Mouse (Mus musculus) heart, postnatal 36 days (tissue): ENCODE results near the gene Kitl. TPM values are rescaled to one million over a fixed set of nuclear protein-coding genes. Genes with fewer than 3 reads are reported as not detected.

Experiments
- DNase-seq, 2 experiments: peaks; one replicate each; pipeline ENCODE4 v3.0.0; 2021 to 2022
- intact Hi-C: fragments of 180-260 bp; cut with DNase I; formaldehyde crosslinking; loops from one replicate; pipeline ENCODE4 v1.15.1; 2025
- microRNA-seq, 2 experiments: library from miRNA; unstranded; fragments of <30 nt; microRNA quantifications; one replicate each; pipeline ENCODE4 v1.2.0; 2021; ENCODE audit warnings: borderline number of aligned reads in 2 of 2
- total RNA-seq, 2 experiments: library from RNA; stranded (reverse); gene quantifications; 2 replicates each; pipeline ENCODE4 v1.2.3; 2021

The Kitl gene
- total RNA-seq, 2 experiments from 2014 or later, result 60.9 to 70.1 TPM

GRCm38 (mm10) chr10:100066374-100066773 lies 50.9 kb downstream of the Kitl start:
- no peak for DNase-seq
- intact Hi-C loops, result no loop called here

- DNase-seq, result no peak
- intact Hi-C loops, result no loop called here
These were observed 57.2 kb downstream of the Kitl start for GRCm38 (mm10) chr10:100072641-100073040.

GRCm38 (mm10) chr10:100073092-100073491 lies 57.7 kb downstream of the Kitl start:
- intact Hi-C loops, result no loop called here

GRCm38 (mm10) chr10:100101115-100101514 lies 85.7 kb downstream of the Kitl start:
- intact Hi-C loops, result loop anchor here (5.0 kb wide), 1 partner anchor 71 kb away; no protein-coding TSS in a partner anchor
- no peak for DNase-seq

More at GRCm38 (mm10) chr10:100073092-100073491, 57.7 kb downstream of the Kitl start:
- DNase-seq, result no peak

GRCm38 (mm10) chr10:100111209-100111608 lies 95.8 kb downstream of the Kitl start:
- intact Hi-C loops, result no loop called here
- DNase-seq, result no peak

GRCm38 (mm10) chr10:100115570-100115969 lies 100.1 kb downstream of the Kitl start:
- DNase-seq, result no peak
- intact Hi-C loops, result no loop called here

GRCm38 (mm10) chr10:100124452-100124851 lies 109.0 kb downstream of the Kitl start:
- intact Hi-C loops, result no loop called here
- no peak for DNase-seq

- no peak for DNase-seq
- intact Hi-C loops, result no loop called here
These were observed 112.7 kb downstream of the Kitl start for GRCm38 (mm10) chr10:100127837-100128743.

- intact Hi-C loops, result no loop called here
- no peak for DNase-seq
These were observed 116.2 kb downstream of the Kitl start for GRCm38 (mm10) chr10:100131657-100132056.

GRCm38 (mm10) chr10:100132304-100132703 lies 116.9 kb downstream of the Kitl start:
- DNase-seq, result no peak
- intact Hi-C loops, result no loop called here

- no peak for DNase-seq
- intact Hi-C loops, result no loop called here
These were observed 123.1 kb downstream of the Kitl start for GRCm38 (mm10) chr10:100138552-100138951.

- intact Hi-C loops, result no loop called here
- DNase-seq, result no peak
These were observed 132.7 kb downstream of the Kitl start for GRCm38 (mm10) chr10:100148123-100148522.

Small RNAs within 50 kb of the gene (microRNA-seq; reads per million reads assigned to microRNA genes)
- 0 reads per million in 2 experiments for gene Gm22918
- 0 reads per million in 2 experiments for gene Gm25287
